Mouse (Mus musculus) embryonic facial prominence, embryonic 14.5 days (tissue): ENCODE data around the gene Jph4. TPM values are rescaled to one million over a fixed set of nuclear protein-coding genes. Genes with fewer than 3 reads are reported as not detected.

Source experiments
- ATAC-seq: fragments of 200-750 bp; cut with Nextera tagmentation; 2 replicates; pipeline ENCODE4 v1.8.0; 2017; ENCODE audit warnings: low read depth, moderate number of reproducible peaks, moderate TSS enrichment
- DNase-seq: peaks from one replicate; pipeline ENCODE4 v3.0.0-alpha.2; 2015; ENCODE audit warnings: low spot score
- H3K27ac ChIP-seq: fragments of 300-500 bp; sonication (generic); replicated peaks from 2 replicates; pipeline ENCODE4 v1.5.1; 2014; ENCODE audit warnings: low read depth, mild to moderate bottlenecking, low read length, moderate library complexity
- H3K27me3 ChIP-seq: fragments of 300-500 bp; sonication (generic); replicated peaks from 2 replicates; pipeline ENCODE4 v1.6.1; 2014; ENCODE audit warnings: low read length; ENCODE audit not compliant: control insufficient read depth, insufficient read depth
- H3K36me3 ChIP-seq: fragments of 300-500 bp; sonication (generic); 2 replicates; pipeline ENCODE4 v1.6.1; 2014; ENCODE audit warnings: low read length, mixed read lengths; ENCODE audit not compliant: control insufficient read depth, insufficient read depth
- H3K4me1 ChIP-seq: fragments of 300-500 bp; sonication (generic); 2 replicates; pipeline ENCODE4 v1.6.1; 2014; ENCODE audit warnings: antibody characterized with exemption, low read length; ENCODE audit not compliant: control insufficient read depth, insufficient read depth
- H3K4me2 ChIP-seq: fragments of 300-500 bp; sonication (generic); 2 replicates; pipeline ENCODE4 v1.6.1; 2014; ENCODE audit warnings: low read depth, mild to moderate bottlenecking, low read length, moderate library complexity, mixed read lengths
- H3K4me3 ChIP-seq: fragments of 300-500 bp; sonication (generic); 2 replicates; pipeline ENCODE4 v1.5.1; 2014; ENCODE audit warnings: low read depth, mild to moderate bottlenecking, low read length
- H3K9ac ChIP-seq: fragments of 300-500 bp; sonication (generic); 2 replicates; pipeline ENCODE4 v1.6.1; 2014; ENCODE audit warnings: low read depth, mild to moderate bottlenecking, low read length, moderate library complexity, mixed read lengths
- H3K9me3 ChIP-seq: fragments of 300-500 bp; sonication (generic); 2 replicates; pipeline ENCODE4 v1.6.1; 2016; ENCODE audit warnings: low read length; ENCODE audit not compliant: control insufficient read depth
- WGBS: fragments of 180-500 bp; shearing (Covaris S2); extraction: QIAGEN DNeasy Blood & Tissue Kit; methylation state at CpG from one replicate; pipeline ENCODE4 v1.1.7; 2014; 5-methylcytosine and 5-hydroxymethylcytosine counted together
- polyA plus RNA-seq: library from polyadenylated mRNA; unstranded; fragments of >200 nt; fragmentation: Nextera tagmentation; extraction: Ambion mirVana; gene quantifications from 2 replicates; pipeline ENCODE4 v1.2.1, GENCODE M21; 2014

The Jph4 gene
- polyA plus RNA-seq, 1 experiment from 2014 or later, result 3.8 TPM

- Histone ChIP-seq H3K4me1 (peaks cover 11% of the 10 kb centered on the region), H3K4me2 (no peak overlapping the region), H3K27ac (no peak overlapping the region), H3K9me3 (no peaks in the 10 kb centered on the region), H3K4me3 (no peak overlapping the region), H3K36me3 (peaks cover 39% of the 10 kb centered on the region), H3K27me3 (no peaks in the 10 kb centered on the region), H3K9ac (no peak overlapping the region)
- no peak for ATAC-seq
- DNase-seq, result no peak
- WGBS, result 93% methylated on average over 7 of the region's 8 CpGs
These were observed 50.7 kb downstream of the Jph4 start for GRCm38 (mm10) chr14:55066042-55066441.

DNA sequence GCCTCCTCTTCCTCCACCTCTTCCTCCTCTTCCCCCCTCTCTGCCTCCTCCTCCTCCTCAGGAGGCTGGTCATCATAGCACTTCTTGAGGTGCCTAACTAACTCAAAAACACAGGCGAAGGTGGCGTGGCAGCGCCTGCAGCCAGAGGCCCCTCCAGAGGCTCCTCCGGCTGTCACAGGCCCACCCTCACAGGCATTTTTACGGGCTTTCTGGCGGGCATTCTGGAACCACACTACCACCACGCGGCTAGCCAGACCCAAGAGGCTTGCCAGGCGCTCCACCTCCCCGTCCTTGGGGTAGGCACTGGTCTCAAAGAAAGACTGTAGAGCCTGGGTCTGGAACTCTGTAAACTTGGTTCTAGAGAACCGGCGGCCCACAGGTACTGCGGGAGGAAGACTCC is 51.3 kb downstream of the Jph4 start:
- no peak for ATAC-seq
- 82% methylated on average over 13 of the region's 13 CpGs for WGBS

DNA sequence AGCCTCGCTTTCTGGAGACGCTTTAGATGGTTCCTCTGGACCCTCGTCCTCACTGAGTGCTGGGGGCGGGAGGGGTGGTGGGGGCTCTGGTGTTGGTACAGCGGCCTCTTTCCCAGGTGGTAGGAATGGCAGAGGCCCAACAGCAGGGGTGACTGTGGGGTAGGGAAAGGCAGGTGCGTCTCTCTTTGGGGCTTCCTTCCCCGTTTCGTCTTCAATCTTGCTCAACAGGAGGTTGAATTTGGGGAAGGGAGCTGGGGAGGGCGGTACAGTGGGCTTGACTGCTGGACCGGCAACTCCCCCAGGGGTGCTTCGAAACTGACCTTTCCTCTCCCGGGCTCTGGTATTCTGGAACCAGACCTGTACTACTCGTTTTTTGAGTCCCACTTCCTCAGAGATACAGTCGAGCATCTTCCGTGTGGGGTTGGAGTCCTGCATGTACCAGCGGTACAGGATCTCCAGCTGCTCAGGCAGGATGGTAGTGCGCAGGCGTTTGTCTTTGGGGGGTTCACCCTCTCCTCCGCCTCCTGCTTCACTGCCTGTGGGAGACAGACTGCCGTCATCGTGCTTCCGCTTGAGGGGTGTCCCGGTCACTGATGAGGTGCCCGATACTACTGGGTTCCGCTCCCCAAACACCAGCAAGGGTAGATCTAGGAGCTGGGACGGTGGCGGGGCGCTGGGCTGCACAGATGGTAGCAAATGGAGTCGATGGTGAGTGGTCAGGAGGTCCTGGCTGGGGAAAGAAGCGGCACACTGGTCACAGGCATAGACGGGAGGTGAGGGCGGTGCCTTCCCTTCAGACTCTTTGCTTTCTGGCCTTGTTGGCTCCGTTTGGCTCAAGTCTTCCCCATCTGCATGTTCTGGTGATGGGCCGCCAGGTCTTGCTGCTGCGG is 52.0 kb downstream of the Jph4 start:
- H3K36me3 ChIP-seq, result peaks cover 39% of the 10 kb centered on the region
- peaks cover 16% of the 10 kb centered on the region for H3K4me1 ChIP-seq
- ATAC-seq (no peak), DNase-seq (no peak)
- H3K27me3 ChIP-seq, result no peaks in the 10 kb centered on the region
- no peak overlapping the region for H3K4me2 ChIP-seq
- no peaks in the 10 kb centered on the region for H3K9me3 ChIP-seq
- H3K4me3 ChIP-seq, result no peak overlapping the region
- no peak overlapping the region for H3K9ac ChIP-seq
- WGBS, result 79% methylated on average over 33 of the region's 35 CpGs
- H3K27ac ChIP-seq, result no peak overlapping the region

More for the DNA sequence above, 51.3 kb downstream of the Jph4 start:
- H3K4me2 ChIP-seq, result no peak overlapping the region
- peaks cover 16% of the 10 kb centered on the region for H3K4me1 ChIP-seq
- H3K4me3 ChIP-seq, result no peak overlapping the region
- H3K27me3 ChIP-seq, result no peaks in the 10 kb centered on the region
- no peak overlapping the region for H3K9ac ChIP-seq
- DNase-seq, result no peak
- no peak overlapping the region for H3K27ac ChIP-seq
- H3K36me3 ChIP-seq, result peaks cover 39% of the 10 kb centered on the region
- H3K9me3 ChIP-seq, result no peaks in the 10 kb centered on the region

DNA sequence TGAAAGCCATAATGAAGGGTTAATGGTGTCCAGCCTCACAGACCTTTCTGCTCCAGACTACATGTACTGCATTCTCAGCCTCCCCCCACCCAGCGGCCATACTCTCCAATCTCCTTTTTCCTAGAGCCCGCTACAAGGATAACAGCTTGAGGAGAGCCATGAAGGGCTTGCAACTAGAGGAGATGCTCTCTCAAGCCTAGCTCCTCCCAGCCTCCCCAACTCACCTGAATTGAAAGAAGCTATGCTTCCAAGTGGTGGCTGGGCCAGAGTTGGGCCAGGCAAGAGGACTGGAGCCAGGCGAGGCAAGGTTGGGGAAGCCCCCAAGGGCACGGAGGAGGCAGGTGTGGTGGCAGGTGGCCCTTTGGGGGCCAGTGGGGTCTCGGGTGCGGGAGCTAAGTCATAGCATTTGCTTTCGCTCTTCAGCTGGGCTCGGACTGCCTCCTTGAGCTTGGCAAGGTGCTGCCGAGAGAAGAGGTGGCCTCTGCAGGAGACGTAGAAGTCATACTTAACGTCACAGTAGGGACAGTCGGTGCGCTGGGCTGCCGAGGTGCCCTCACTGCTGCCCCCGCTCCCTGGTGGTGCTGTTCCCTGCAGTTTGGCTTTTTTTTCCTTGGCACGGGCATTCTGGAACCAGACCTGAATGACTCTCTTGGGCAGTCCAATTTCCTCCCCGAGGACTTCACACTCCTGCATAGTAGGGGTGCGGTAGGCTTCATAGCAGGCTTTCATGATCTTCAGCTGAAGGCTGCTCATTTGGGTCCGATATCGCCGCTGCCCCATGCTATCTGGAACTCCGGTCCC is 53.0 kb downstream of the Jph4 start:
- H3K4me3 ChIP-seq, result no peak overlapping the region
- WGBS, result 82% methylated on average over 22 of the region's 22 CpGs
- ATAC-seq (no peak), DNase-seq (no peak)
- H3K9ac ChIP-seq, result no peak overlapping the region
- no peaks in the 10 kb centered on the region for H3K9me3 ChIP-seq
- peaks cover 16% of the 10 kb centered on the region for H3K4me1 ChIP-seq
- H3K27ac ChIP-seq, result no peak overlapping the region
- H3K36me3 ChIP-seq, result peaks cover 38% of the 10 kb centered on the region
- no peaks in the 10 kb centered on the region for H3K27me3 ChIP-seq
- H3K4me2 ChIP-seq, result no peak overlapping the region

DNA sequence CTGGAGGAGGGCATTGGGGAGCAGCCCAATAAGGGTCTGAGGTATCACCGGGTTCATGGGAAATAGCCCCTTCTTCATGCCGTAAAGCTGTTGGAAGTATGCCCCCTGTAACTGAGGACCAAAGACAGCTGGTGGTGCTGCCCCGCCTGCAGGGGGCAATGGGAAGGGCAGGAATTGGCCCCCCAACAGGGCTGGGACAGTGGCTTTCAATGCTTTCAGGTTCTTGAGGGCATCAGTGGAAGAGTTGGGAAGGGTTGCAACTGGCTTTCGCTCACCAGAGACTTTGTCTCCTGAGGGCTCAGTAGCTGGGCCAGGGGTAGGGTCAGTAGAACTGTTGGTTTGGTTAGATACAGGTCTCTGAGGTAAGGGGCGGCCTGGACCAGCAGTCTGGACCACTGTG is 53.6 kb downstream of the Jph4 start:
- no peaks in the 10 kb centered on the region for H3K9me3 ChIP-seq
- H3K27me3 ChIP-seq, result no peaks in the 10 kb centered on the region
- no peak overlapping the region for H3K9ac ChIP-seq
- H3K4me3 ChIP-seq, result no peak overlapping the region
- no peak for ATAC-seq
- peaks cover 34% of the 10 kb centered on the region for H3K36me3 ChIP-seq
- no peak overlapping the region for H3K4me2 ChIP-seq
- DNase-seq, result no peak
- peaks cover 16% of the 10 kb centered on the region for H3K4me1 ChIP-seq
- WGBS, result 88% methylated on average over 5 of the region's 5 CpGs
- H3K27ac ChIP-seq, result no peak overlapping the region

- no peak overlapping the region for H3K9ac ChIP-seq
- no peak for DNase-seq
- H3K27ac ChIP-seq, result no peak overlapping the region
- no peaks in the 10 kb centered on the region for H3K27me3 ChIP-seq
- peaks cover 16% of the 10 kb centered on the region for H3K4me1 ChIP-seq
- 22% methylated on average over 13 of the region's 17 CpGs for WGBS
- H3K4me2 ChIP-seq, result peak overlapping the region; percentile 20; the same call in 1 of the 2 replicates
- H3K9me3 ChIP-seq, result no peaks in the 10 kb centered on the region
- H3K4me3 ChIP-seq, result no peak overlapping the region
- peaks cover 29% of the 10 kb centered on the region for H3K36me3 ChIP-seq
- peak; percentile 45; the same call in 1 of the 2 replicates for ATAC-seq
These were observed 54.1 kb downstream of the Jph4 start for GRCm38 (mm10) chr14:55062626-55063025.

GRCm38 (mm10) chr14:55061845-55062244 is 54.9 kb downstream of the Jph4 start:
- WGBS, result 31% methylated on average over 7 of the region's 7 CpGs
- Histone ChIP-seq H3K27me3 (no peaks in the 10 kb centered on the region), H3K9ac (no peak overlapping the region), H3K36me3 (peaks cover 24% of the 10 kb centered on the region; the same call in 1 of the 2 replicates), H3K9me3 (no peaks in the 10 kb centered on the region), H3K4me2 (no peak overlapping the region), H3K4me1 (peaks cover 16% of the 10 kb centered on the region), H3K4me3 (no peak overlapping the region), H3K27ac (no peak overlapping the region)
- ATAC-seq, result no peak
- no peak for DNase-seq

GRCm38 (mm10) chr14:55059931-55060330 is 56.8 kb downstream of the Jph4 start:
- WGBS, result 46% methylated on average over 5 of the region's 5 CpGs
- ATAC-seq, result peak; percentile 23; the same call in 1 of the 2 replicates
- peaks cover 16% of the 10 kb centered on the region for H3K4me1 ChIP-seq
- no peak overlapping the region for H3K4me3 ChIP-seq
- H3K27me3 ChIP-seq, result no peaks in the 10 kb centered on the region
- no peak overlapping the region for H3K9ac ChIP-seq
- DNase-seq, result peak; percentile 60
- H3K27ac ChIP-seq, result no peak overlapping the region; the same call in 1 of the 2 replicates
- no peak overlapping the region for H3K4me2 ChIP-seq
- H3K36me3 ChIP-seq, result 0 out of 2 replicates have a peak, but pooled peaks cover 7% of the 10 kb centered on the region
- H3K9me3 ChIP-seq, result no peaks in the 10 kb centered on the region
